Mouse (Mus musculus): ENCODE measurements around the gene Atp8b4.

Atp8b4 gene

DNA sequence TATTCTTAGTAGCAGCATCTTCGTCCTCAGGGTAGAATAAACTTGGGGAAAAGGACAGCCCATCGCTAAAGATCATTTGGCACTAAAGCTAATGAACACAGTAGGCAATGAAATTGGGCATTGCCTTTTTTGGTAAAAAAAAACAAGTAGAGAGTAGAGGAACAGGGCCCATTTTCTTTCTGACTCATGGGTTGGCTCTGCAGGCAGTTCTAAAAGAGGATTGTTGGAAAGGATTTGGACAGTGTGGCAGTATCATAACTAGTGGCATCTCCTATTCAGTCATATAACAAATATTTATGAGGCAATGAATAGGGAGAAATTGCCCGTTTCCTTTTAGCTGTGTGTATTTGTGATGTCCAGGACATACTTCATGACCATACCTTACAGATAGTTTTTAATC is 217.4 kb downstream of the Atp8b4 start:
- no peak for DNase-seq

DNA sequence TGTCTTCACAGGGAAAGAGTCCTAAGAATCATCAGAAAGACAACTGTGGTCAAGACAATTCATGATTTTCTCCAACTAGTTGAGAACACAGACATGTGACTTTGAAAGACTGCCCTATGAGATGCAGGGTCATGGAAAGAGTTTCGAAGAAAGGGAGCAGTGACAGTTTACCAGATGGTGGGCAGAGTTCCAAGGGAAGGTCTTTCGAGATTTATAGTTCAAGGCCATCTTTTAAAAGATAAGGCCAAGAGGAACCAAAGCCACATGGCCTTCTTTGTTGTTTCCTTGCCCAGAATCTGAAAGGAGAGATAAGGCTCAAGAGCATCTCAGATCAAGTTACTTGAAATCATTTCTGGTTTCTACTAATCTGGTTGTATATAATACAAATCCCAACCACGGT is 225.0 kb downstream of the Atp8b4 start:
- no peak for DNase-seq

DNA sequence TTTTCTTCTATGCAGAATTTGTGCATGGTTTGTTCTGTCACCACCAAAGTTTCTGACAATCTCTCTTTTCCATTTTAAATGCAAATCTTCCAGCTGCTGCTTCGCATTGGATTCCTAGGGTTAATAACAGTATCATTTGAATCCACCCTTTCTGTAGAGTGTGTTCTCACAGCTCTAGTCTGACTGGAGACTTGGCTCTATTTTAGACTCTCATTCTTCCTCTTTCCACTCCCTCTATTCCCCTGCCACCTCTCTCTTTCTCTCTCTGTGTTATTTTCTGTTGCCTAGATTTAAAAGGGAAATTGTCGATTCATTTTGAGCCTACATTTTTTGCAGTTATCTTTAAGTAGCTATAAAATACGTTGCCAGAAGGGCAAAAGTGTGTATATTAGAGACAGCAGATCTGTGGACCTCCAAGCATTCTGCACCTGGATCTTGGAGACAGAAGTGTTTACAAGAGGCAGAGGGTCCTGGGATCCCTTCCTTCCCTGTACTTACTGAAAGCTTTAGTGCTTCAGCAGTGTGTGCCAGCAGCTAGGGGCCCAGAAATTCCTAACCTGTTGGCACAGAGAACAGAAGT is 225.6 kb downstream of the Atp8b4 start:
- DNase-seq: no peak

DNA sequence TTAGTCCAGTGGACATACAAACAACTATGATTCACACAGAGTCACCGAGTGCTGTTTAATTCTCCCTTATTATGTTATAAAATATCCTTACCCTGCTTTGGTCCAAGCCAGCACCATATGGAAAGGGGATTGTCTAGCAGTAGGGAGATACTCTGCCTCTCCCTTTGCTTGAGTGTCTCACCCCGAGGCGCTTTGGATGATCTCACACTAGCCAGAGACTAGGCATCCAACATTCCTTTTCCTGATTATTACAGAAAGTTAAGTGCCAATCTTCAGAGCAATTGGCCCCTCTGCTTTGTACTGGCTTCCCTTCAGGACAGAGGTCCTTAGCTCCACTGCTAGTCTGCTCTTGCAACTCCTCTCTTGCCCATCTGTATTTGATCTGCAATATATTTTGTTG is 226.2 kb downstream of the Atp8b4 start:
- no peak for DNase-seq

All from cerebellum, postnatal 36 days (tissue).